Mouse (Mus musculus): ENCODE data around the gene Ndrg3. TPM values are rescaled to one million over a fixed set of nuclear protein-coding genes. Genes with fewer than 3 reads are reported as not detected.
"Not testable (repeated sequence)": the region's sequence is repeated elsewhere in the genome, so short reads cannot be mapped to it uniquely, and the experiment has no call there.

The Ndrg3 gene
- polyA plus RNA-seq, 1 experiment = 3.3 TPM

DNA sequence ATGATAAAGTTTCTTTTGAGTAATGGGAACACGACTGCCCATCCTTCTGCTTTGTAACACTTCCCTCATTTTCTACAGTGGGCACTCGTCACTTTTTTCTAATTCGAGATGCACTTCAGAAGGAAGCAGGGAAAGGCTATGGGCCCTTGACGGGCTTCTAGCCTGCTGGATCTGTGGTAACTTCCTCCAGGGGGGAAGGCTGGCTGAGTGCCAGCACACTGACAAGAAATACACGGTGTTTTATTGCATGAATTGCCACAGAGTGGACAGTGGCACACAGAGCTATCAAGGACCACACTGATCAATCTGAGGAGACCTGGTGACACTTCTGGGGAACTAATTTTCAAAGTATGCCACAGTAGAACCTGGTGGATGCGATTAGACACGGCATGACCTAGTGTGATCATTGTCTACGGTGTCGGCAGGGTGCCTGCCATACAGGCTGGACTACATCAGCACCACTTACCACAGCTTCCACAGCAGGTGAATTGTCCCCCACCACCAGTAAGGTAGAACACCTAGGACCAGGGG is 95.4 kb downstream of the Ndrg3 start:
- no peaks in the 10 kb centered on the region for H3K9me3 ChIP-seq
- no peak for TF ChIP-seq FLI1 (IDR thresholded peaks at IDR 0.05; ENCODE audit: low read length)
- TF ChIP-seq GATA1 (IDR thresholded peaks at IDR 0.05; ENCODE audit: borderline replicate concordance, low read length) = no peak
- no peaks in the 10 kb centered on the region for H3K36me3 ChIP-seq (replicated peaks; ENCODE audit: low read length)
- no peak overlapping the region for H3K4me3 ChIP-seq (replicated peaks)
- H3K4me1 ChIP-seq = peaks cover 36% of the 10 kb centered on the region
- peaks cover 1% of the 10 kb centered on the region for H3K27me3 ChIP-seq (replicated peaks)

DNA sequence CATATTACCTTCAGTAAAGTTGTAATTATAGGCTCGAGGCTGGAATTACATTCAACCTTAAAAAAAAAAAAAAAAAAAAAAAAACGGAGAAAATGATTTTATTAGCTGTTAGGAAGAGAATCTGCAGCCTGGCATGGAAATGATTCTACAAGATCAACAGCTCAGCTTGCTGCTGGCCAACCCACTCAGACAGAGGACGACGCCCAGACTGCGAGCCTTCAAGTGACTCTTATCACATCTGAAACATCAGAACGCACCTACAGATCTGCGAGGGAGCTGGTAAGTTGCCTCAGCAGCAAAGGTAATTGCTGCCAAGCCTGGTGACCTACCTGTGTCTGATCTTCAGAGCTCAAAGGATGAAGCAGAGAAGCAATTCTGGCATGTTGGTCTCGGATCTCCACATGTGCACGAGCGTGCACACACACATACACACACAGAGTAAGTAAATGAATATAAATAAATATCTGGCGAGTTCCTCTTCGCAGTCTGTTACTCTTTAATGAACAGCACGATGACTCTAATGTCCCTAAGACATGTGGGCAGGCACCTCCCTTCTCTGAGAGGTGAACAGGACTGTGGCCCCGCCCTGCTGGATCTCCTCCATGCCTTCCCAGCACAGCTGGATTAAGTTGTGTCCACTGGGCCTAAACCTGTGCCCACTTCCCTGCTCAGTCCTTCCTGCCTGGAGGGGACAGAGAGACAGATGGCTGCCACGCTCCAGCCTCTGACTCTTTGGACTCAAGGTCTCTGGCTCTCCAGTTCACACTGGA is 97.2 kb downstream of the Ndrg3 start:
- H3K36me3 ChIP-seq (replicated peaks; ENCODE audit: low read length) = no peaks in the 10 kb centered on the region
- no peak for TF ChIP-seq FLI1 (IDR thresholded peaks at IDR 0.05; ENCODE audit: low read length)

DNA sequence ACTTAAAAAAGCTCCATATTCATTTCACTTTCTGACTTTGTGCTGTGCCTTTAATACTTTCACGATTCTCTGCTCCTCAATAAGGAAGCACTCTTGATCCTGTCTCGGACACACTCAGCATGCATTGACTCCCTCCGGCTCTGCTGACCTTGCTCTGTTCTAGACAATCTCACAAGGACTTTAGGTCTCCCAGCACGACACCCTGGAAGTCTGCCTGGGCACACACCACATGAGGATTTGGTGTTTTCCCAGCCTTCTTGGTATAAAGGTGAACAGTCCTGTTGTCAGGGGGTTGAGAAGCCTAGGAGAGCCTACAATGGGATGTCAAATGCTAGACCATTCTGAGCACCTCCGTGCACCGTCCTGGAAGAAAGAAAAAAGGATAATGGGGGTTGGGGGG is 99.0 kb downstream of the Ndrg3 start:
- TF ChIP-seq FLI1 (IDR thresholded peaks at IDR 0.05; ENCODE audit: low read length) (no peak), GATA1 (IDR thresholded peaks at IDR 0.05; ENCODE audit: borderline replicate concordance, low read length) (no peak)
- Histone ChIP-seq H3K9me3 (no peaks in the 10 kb centered on the region), H3K4me1 (peaks cover 41% of the 10 kb centered on the region), H3K36me3 (replicated peaks; ENCODE audit: low read length) (no peaks in the 10 kb centered on the region), H3K27me3 (replicated peaks) (peaks cover 3% of the 10 kb centered on the region), H3K4me3 (replicated peaks) (no peak overlapping the region)

More for the DNA sequence above, 97.2 kb downstream of the Ndrg3 start:
- Histone ChIP-seq H3K27me3 (replicated peaks) (peaks cover 1% of the 10 kb centered on the region), H3K4me3 (replicated peaks) (no peak overlapping the region), H3K9me3 (no peaks in the 10 kb centered on the region), H3K4me1 (peaks cover 42% of the 10 kb centered on the region)

DNA sequence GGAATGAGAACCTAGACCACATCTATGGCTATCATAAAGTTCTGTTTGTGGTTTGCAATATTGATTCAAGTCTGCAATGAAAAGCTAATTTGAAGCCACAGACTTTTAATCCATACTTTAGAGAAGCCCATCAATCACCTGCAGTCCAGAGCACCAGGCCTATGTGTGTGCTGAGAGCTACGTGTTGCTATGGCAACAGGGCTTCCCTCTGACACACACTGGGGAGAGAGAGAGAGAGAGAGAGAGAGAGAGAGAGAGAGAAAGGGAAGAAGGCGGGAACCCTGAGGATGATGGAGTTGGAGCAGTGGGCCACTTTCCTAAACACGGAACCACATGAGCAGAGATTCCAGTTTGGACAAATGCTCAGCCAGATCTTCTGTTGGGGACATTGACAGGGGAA is 99.6 kb downstream of the Ndrg3 start:
- Histone ChIP-seq H3K27me3 (replicated peaks) (peaks cover 2% of the 10 kb centered on the region), H3K9me3 (no peaks in the 10 kb centered on the region), H3K36me3 (replicated peaks; ENCODE audit: low read length) (no peaks in the 10 kb centered on the region), H3K4me3 (replicated peaks) (no peak overlapping the region), H3K4me1 (peaks cover 41% of the 10 kb centered on the region)
- TF ChIP-seq GATA1 (IDR thresholded peaks at IDR 0.05; ENCODE audit: borderline replicate concordance, low read length) (no peak), FLI1 (IDR thresholded peaks at IDR 0.05; ENCODE audit: low read length) (no peak)

DNA sequence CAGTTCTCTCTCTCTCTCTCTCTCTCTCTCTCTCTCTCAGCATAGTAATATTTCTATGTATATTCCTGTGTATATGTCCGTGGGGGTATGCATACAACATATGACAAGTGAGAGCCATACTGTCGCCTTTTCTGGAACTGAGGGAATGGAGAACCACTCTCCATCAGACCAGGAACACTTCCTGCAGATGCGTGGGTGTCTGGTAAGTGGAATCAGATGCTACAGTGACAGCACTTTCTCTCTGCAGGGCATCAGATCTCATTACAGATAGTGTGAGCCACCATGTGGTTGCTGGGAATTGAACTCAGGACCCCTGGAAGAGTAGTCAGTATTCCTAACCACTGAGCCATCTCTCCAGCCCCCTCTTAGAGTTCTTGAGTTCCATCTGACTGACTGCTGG is 103.4 kb downstream of the Ndrg3 start:
- Histone ChIP-seq H3K4me1 (peaks cover 64% of the 10 kb centered on the region), H3K27me3 (replicated peaks) (peaks cover 2% of the 10 kb centered on the region), H3K9me3 (no peaks in the 10 kb centered on the region), H3K4me3 (replicated peaks) (no peak overlapping the region), H3K36me3 (replicated peaks; ENCODE audit: low read length) (peaks cover 2% of the 10 kb centered on the region)
- no peak for TF ChIP-seq GATA1 (IDR thresholded peaks at IDR 0.05; ENCODE audit: borderline replicate concordance, low read length)
- TF ChIP-seq FLI1 (IDR thresholded peaks at IDR 0.05; ENCODE audit: low read length) = no peak

DNA sequence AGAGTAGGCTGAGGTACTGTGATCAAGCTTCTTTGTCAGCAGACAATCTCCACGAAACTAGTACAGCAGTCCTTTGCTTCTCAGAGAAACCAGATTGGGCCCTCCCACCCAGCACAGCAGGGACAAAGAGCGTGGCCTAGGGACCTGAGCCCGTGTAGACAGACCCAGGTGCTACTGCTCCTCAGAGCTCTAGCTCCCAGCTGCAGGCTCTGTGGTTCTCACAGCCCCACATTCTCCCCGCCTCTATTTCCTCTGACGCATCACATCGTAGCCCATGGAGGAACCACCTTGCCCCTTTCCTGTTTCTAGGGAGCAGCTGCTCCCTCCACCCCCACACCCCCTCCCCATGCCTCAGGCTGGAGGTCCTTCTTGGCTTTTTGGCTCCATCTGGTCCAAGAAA is 104.8 kb downstream of the Ndrg3 start, which contains the start of gene Sla2:
Gene Sla2 (minus strand): TSS at position 176 of the 400 bp plus-strand sequence.
- peaks cover 2% of the 10 kb centered on the region for H3K27me3 ChIP-seq (replicated peaks)
- H3K36me3 ChIP-seq (replicated peaks; ENCODE audit: low read length) = peaks cover 15% of the 10 kb centered on the region
- no peaks in the 10 kb centered on the region for H3K9me3 ChIP-seq
- peaks cover 78% of the 10 kb centered on the region for H3K4me1 ChIP-seq
- peak within 1 kb of the TSS; percentile 92 for H3K4me3 ChIP-seq (replicated peaks)
- no peak for TF ChIP-seq FLI1 (IDR thresholded peaks at IDR 0.05; ENCODE audit: low read length)

DNA sequence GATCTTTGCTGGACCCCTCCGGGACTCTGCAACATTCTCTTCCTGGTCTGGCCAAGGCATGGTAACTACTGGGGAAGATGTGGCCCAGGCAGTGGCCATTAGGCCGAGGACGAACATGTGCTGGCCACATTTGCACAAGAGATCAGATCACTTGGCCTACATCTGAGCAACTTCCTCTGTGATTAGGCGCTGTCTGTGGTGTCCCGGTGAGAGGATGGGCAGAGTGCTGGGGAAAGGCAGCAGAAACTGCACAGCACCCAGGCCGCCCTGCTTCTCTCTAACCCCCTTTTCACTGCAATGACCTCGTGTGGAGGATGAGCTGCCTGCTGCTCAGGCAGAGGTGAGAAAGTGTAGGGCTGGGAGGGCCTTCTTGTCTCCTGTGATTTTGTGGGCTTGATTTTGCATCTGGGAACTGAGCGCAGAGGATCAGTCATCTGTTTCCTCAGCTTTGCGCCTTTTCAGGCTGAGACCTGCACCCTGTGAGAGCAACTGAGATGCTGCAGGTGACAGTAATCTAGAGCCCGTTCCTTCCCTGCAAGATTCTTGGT is 105.7 kb downstream of the Ndrg3 start:
- peaks cover 24% of the 10 kb centered on the region for H3K36me3 ChIP-seq (replicated peaks; ENCODE audit: low read length)
- H3K27me3 ChIP-seq (replicated peaks) = peaks cover 2% of the 10 kb centered on the region
- no peak for TF ChIP-seq GATA1 (IDR thresholded peaks at IDR 0.05; ENCODE audit: borderline replicate concordance, low read length)
- TF ChIP-seq FLI1 (IDR thresholded peaks at IDR 0.05; ENCODE audit: low read length) = no peak
- peaks cover 87% of the 10 kb centered on the region for H3K4me1 ChIP-seq
- no peaks in the 10 kb centered on the region for H3K9me3 ChIP-seq
- H3K4me3 ChIP-seq (replicated peaks) = peak overlapping the region; percentile 92

DNA sequence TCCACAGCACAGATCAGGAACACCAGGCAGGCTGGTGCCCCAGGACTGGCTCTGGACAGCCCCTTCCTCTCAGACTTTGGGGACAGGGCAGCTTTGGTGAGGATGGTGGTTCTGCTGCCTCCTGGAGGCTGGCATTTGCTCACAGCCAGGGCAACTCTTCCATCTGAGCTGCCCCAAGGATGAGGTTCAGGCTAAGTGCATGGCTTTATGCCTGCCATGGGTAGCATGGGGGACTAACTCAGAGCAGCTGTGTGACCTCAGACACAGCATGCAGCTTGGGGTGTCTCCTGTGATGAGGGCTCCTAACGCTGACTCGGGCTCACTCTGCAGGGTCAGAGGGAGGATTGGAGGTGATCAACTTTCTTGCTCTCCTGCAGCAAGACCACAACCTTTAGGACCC is 106.2 kb downstream of the Ndrg3 start:
- Histone ChIP-seq H3K4me1 (peaks cover 89% of the 10 kb centered on the region), H3K4me3 (replicated peaks) (peak overlapping the region; percentile 92), H3K36me3 (replicated peaks; ENCODE audit: low read length) (peaks cover 25% of the 10 kb centered on the region)
- H3K27me3 ChIP-seq (replicated peaks); H3K9me3 ChIP-seq: not testable (repeated sequence)

DNA sequence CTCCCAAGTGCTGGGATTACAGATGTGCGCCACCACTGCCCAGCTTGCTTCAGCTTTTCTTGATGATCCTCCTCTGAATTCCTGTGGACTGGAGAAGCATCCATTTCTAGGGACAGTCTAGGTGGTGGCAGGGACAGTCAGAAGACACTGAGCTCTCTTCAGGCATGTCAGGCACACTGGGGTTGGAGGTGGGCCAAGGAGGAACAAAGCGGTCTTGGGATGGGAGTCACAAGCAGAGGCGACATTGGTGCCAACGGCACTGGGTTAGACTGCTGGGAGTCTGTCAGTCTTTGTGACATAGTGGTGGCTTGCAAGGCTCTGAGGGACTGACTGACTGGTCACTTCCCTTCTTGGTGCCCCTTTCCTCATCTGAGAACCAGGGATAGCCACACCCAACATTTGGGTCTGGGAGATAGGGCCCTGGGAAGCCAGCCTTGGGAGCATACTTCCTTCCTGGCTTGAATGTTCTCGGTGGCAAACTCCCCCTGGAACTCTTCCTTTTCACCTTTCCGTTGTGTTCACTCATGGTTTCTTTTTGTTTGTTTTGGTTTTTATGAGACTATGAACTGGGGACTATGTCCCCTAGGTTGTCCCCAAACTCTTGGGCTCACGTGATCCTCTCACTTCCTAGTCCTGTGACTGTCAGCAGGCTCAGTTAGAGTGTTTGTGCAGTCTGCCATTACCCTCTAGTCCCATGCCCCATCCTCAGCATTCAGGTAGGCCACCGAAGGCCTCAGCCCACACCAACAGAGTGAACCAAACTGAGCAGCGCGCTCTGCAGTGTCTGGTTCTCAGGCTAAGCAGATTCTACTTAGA is 107.3 kb downstream of the Ndrg3 start:
- Histone ChIP-seq H3K27me3 (replicated peaks) (peaks cover 2% of the 10 kb centered on the region), H3K4me3 (replicated peaks) (peak overlapping the region; percentile 92), H3K36me3 (replicated peaks; ENCODE audit: low read length) (peaks cover 36% of the 10 kb centered on the region), H3K9me3 (no peaks in the 10 kb centered on the region), H3K4me1 (peaks cover 95% of the 10 kb centered on the region)
- TF ChIP-seq FLI1 (IDR thresholded peaks at IDR 0.05; ENCODE audit: low read length) = no peak
- TF ChIP-seq GATA1 (IDR thresholded peaks at IDR 0.05; ENCODE audit: borderline replicate concordance, low read length) = peak; percentile 70; the same call in 1 of the 3 replicates
